In genomic region chr12:53758356-53758755, GRCm38 (mm10) we compare ENCODE assay signal across 24 mouse cellular contexts.
"Had no signal": no experiment of that assay in that cellular context is flagged by ENCODE, and none has a peak within 500 bp of the region (broad histone marks: within the 10 kb centered on the region; RNA-seq: fewer than 3 reads in every experiment).

No protein-coding gene starts in this region.

- H3K9me3 ChIP-seq: intestine, embryonic 15.5 days; liver, embryonic 15.5 days; lung, embryonic 15.5 days; midbrain, embryonic 10.5 days; midbrain, embryonic 13.5 days had no signal

- ATAC-seq: intestine, embryonic 15.5 days; midbrain, embryonic 13.5 days; midbrain, embryonic 16.5 days had no signal

- H3K4me3 ChIP-seq: intestine, embryonic 15.5 days; liver, embryonic 15.5 days; lung, embryonic 15.5 days; megakaryocyte, embryonic 14.5 days; midbrain, embryonic 10.5 days; midbrain, embryonic 13.5 days; myocyte had no signal

- H3K27ac ChIP-seq: intestine, embryonic 15.5 days; liver, embryonic 15.5 days; lung, embryonic 15.5 days; midbrain, embryonic 10.5 days; stomach, postnatal 0 days had no signal

- DNase-seq: kidney, adult 11 months; kidney, adult 8-10 months; kidney, postnatal 14 days; kidney, postnatal 4 days; layer of hippocampus, adult 9-11 months; layer of hippocampus, postnatal 36 days; left cerebral cortex, postnatal 4 days; lung, adult 18-20 months; lung, postnatal 10 days; lung, postnatal 36 days; right cerebral cortex, adult 18-20 months; right cerebral cortex, postnatal 14 days; right cerebral cortex, postnatal 4 days; thymus, adult 2 months; thymus, postnatal 14 days had no signal

- H3K4me1 ChIP-seq: liver, embryonic 15.5 days; megakaryocyte, embryonic 14.5 days had no signal

- H3K27me3 ChIP-seq: intestine, embryonic 15.5 days; megakaryocyte, embryonic 14.5 days; midbrain, embryonic 13.5 days had no signal

- H3K9ac ChIP-seq: intestine, embryonic 15.5 days; liver, embryonic 15.5 days; lung, embryonic 15.5 days; midbrain, embryonic 13.5 days had no signal

- H3K4me2 ChIP-seq: intestine, embryonic 15.5 days; liver, embryonic 15.5 days; lung, embryonic 15.5 days; midbrain, embryonic 13.5 days had no signal

- H3K36me3 ChIP-seq: intestine, embryonic 15.5 days; liver, embryonic 15.5 days; lung, embryonic 15.5 days; midbrain, embryonic 10.5 days; midbrain, embryonic 13.5 days had no signal
